In genomic region chr10:115184697-115185096, GRCm38 (mm10) we compare ENCODE assay signal across 9 mouse cellular contexts. TPM values are rescaled to one million over a fixed set of nuclear protein-coding genes. Genes with fewer than 3 reads are reported as not detected.
DNase-seq lines count a peak whose midpoint lies in the region; ATAC-seq and TF ChIP-seq lines count a peak whose summit lies in the region.
"Had no signal": no experiment of that assay in that cellular context is flagged by ENCODE, and none has a peak within 500 bp of the region (broad histone marks: within the 10 kb centered on the region; RNA-seq: fewer than 3 reads in every experiment).

Tph2 (minus strand) TSS chr10:115185022.

- peak; percentile 87 for DNase-seq in ZHBTc4 (ENCODE audit: low read depth, low spot score)
- peak; percentile 80 to 83 for DNase-seq in cerebellum, postnatal 25 days
- peak; percentile 50 for DNase-seq in gastrocnemius, adult 2 months
- peak; percentile 28 to 31 for DNase-seq in left cerebral cortex, postnatal 36 days (ENCODE audit: low spot score in 2 of 2)
- peak; percentile 79 for DNase-seq in midbrain, embryonic 14.5 days

- H3K27ac ChIP-seq in gastrocnemius, adult 2 months, result no peak within 1 kb of the TSS
- no peak within 1 kb of the TSS for H3K27ac ChIP-seq in intestine, embryonic 15.5 days
- H3K27ac ChIP-seq in midbrain, embryonic 14.5 days (replicated peaks; ENCODE audit: low read depth, low read length), result no peak within 1 kb of the TSS
- no peak within 1 kb of the TSS for H3K27ac ChIP-seq in small intestine, adult 2 months (ENCODE audit: insufficient read depth, low read depth, low read length)

- no peak for TF ChIP-seq POLR2A in small intestine, adult 2 months (IDR thresholded peaks at IDR 0.05; ENCODE audit: low read depth, low read length)

- H3K27me3 ChIP-seq in intestine, embryonic 15.5 days (replicated peaks), result no peaks in the 10 kb centered on the region
- H3K27me3 ChIP-seq in midbrain, embryonic 14.5 days (ENCODE audit: control insufficient read depth, insufficient read depth, low read length), result no peaks in the 10 kb centered on the region
- no peaks in the 10 kb centered on the region for H3K27me3 ChIP-seq in small intestine, adult 2 months (ENCODE audit: control insufficient read depth, insufficient read depth, low read length)
- H3K27me3 ChIP-seq: megakaryocyte, embryonic 14.5 days had no signal

- H3K9me3 ChIP-seq in intestine, embryonic 15.5 days, result no peaks in the 10 kb centered on the region
- H3K9me3 ChIP-seq in midbrain, embryonic 14.5 days (ENCODE audit: control insufficient read depth, low read length), result no peaks in the 10 kb centered on the region
- H3K9me3 ChIP-seq: megakaryocyte, embryonic 14.5 days had no signal

- H3K9ac ChIP-seq in intestine, embryonic 15.5 days, result no peak within 1 kb of the TSS
- H3K9ac ChIP-seq in midbrain, embryonic 14.5 days (replicated peaks; ENCODE audit: low read length), result no peak within 1 kb of the TSS

- H3K36me3 ChIP-seq in intestine, embryonic 15.5 days, result no peaks in the 10 kb centered on the region
- H3K36me3 ChIP-seq in midbrain, embryonic 14.5 days (ENCODE audit: control insufficient read depth, insufficient read depth, low read length), result no peaks in the 10 kb centered on the region
- H3K36me3 ChIP-seq in small intestine, adult 2 months (ENCODE audit: control insufficient read depth, insufficient read depth, low read length), result no peaks in the 10 kb centered on the region

- H3K4me1 ChIP-seq in intestine, embryonic 15.5 days (replicated peaks), result no peaks in the 10 kb centered on the region
- H3K4me1 ChIP-seq in midbrain, embryonic 14.5 days (ENCODE audit: control insufficient read depth, insufficient read depth, low read length), result no peaks in the 10 kb centered on the region; the same call in 1 of the 2 replicates
- H3K4me1 ChIP-seq in small intestine, adult 2 months (ENCODE audit: control insufficient read depth, insufficient read depth, insufficient read length, low read length), result no peaks in the 10 kb centered on the region
- H3K4me1 ChIP-seq: megakaryocyte, embryonic 14.5 days had no signal

- H3K4me2 ChIP-seq in intestine, embryonic 15.5 days (replicated peaks), result no peak within 1 kb of the TSS
- peak within 1 kb of the TSS; percentile 31 for H3K4me2 ChIP-seq in midbrain, embryonic 14.5 days (ENCODE audit: low read length)

- intact Hi-C loops in gastrocnemius, adult 2 months (cut with DNase I), result no loop called here
- intact Hi-C loops in left cerebral cortex, postnatal 36 days (cut with DNase I), result no loop called here

- no peak within 1 kb of the TSS for H3K4me3 ChIP-seq in gastrocnemius, adult 2 months
- H3K4me3 ChIP-seq in intestine, embryonic 15.5 days (replicated peaks), result no peak within 1 kb of the TSS
- no peak within 1 kb of the TSS for H3K4me3 ChIP-seq in midbrain, embryonic 14.5 days (replicated peaks; ENCODE audit: low read depth, low read length)
- H3K4me3 ChIP-seq in small intestine, adult 2 months (ENCODE audit: low read depth, low read length), result no peak within 1 kb of the TSS
- H3K4me3 ChIP-seq: megakaryocyte, embryonic 14.5 days had no signal

- 5% methylated on average over 9 of the region's 9 CpGs for WGBS in intestine, embryonic 15.5 days
- WGBS in midbrain, embryonic 14.5 days, result 6% methylated on average over 9 of the region's 9 CpGs
- WGBS in small intestine, adult 2 months, result 10% methylated on average over 9 of the region's 9 CpGs

- peak; percentile 53 for TF ChIP-seq CTCF in gastrocnemius, adult 2 months (IDR thresholded peaks at IDR 0.05)
- TF ChIP-seq CTCF in small intestine, adult 2 months (IDR thresholded peaks at IDR 0.05; ENCODE audit: extremely low read depth, insufficient read length, insufficient replicate concordance, low read depth, low read length), result 0 out of 2 replicates have a peak, but pooled peaks have one; percentile 35

- peak; percentile 85 for ATAC-seq in intestine, embryonic 15.5 days
- peak; percentile 53; the same call in 1 of the 2 replicates for ATAC-seq in midbrain, embryonic 14.5 days (ENCODE audit: low FRiP score, low TSS enrichment)
- ATAC-seq in inflammation-experienced regulatory T-cells, adult 6 months, result no peak

RNA-seq across cellular contexts. Expression of gene Tph2, which starts in this region (rescaled TPM):
- not detected for total RNA-seq in gastrocnemius, adult 2 months (2021)
- polyA plus RNA-seq in intestine, embryonic 15.5 days (2015; fragmentation: Nextera tagmentation; extraction: Ambion mirVana), result not detected in 2 replicates
- total RNA-seq in left cerebral cortex, postnatal 36 days (2021), result under 1 TPM; 0.54 to 0.84 TPM
- polyA plus RNA-seq in midbrain, embryonic 14.5 days (2014; fragmentation: Nextera tagmentation; extraction: Ambion mirVana), result 6.9 and 8.5 TPM in 2 replicates
- not detected in 2 replicates for polyA plus RNA-seq in small intestine, adult 2 months (2012; rRNA removed)
- polyA plus RNA-seq in inflammation-experienced regulatory T-cells, adult 6 months (2017; shearing (Covaris generic)), result not detected

Comparison
In these comparisons a context has a peak if more than half of its experiments do, and no peak if none do; other contexts are left out.
1. Peak in DNase-seq in gastrocnemius, adult 2 months; RNA of the gene not detected or under 1 TPM.
2. Peak in ATAC-seq in intestine, embryonic 15.5 days; RNA of the gene not detected or under 1 TPM.
3. Peak in DNase-seq in left cerebral cortex, postnatal 36 days; RNA of the gene not detected or under 1 TPM.
4. DNase-seq: peak in every context shown above with its lines; median percentile 87 in ZHBTc4; 82 in cerebellum, postnatal 25 days; 79 in midbrain, embryonic 14.5 days; 50 in gastrocnemius, adult 2 months; 30 in left cerebral cortex, postnatal 36 days.